Mouse (Mus musculus) adipocyte (in vitro differentiated cells): ENCODE results near the gene Klc3.
A peak's percentile ranks its signal among the peaks of the same experiment; 100 is the strongest.

Experiments used
- DNase-seq: peaks from one replicate; pipeline ENCODE4 v3.0.0-alpha.2; 2016; ENCODE audit warnings: low spot score

Gene Klc3

DNA sequence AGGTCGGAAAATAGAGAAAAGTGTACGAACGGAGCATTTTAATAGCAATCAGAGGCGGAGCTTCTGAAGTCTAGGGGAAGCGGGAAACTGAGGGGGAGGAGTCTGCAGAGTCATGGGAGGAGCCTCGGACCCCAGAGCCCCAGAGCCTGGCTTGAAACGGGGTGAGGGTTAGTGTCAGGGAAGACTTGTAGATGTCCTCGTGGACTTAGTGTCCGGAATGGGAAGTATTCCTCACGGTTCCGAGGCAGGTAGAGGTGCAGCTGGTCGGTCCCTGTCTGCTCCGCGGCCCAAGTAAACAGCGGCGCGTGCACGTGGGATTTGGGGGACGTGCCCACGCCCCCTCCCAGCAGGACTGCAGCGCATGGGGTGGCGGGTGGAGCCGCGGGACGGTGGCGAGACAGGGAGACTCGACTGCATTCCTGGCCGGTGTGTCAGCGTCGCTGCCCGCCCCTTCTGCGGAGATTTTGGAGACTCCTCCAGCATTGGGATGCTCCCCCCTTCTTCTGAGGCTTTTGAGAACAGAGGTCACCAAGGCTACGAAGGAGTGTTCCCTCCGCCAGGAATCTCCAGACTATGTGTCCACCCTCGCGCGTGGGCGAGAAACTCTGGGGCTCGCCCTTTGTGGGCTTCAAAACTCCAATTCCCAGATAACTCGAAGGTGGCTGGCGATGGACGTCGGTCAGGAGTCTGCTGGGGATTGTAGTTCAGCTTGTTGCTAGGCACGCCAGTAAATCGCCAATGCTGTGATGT lies 43.8 kb downstream of the Klc3 start:
- DNase-seq: peak; percentile 85

DNA sequence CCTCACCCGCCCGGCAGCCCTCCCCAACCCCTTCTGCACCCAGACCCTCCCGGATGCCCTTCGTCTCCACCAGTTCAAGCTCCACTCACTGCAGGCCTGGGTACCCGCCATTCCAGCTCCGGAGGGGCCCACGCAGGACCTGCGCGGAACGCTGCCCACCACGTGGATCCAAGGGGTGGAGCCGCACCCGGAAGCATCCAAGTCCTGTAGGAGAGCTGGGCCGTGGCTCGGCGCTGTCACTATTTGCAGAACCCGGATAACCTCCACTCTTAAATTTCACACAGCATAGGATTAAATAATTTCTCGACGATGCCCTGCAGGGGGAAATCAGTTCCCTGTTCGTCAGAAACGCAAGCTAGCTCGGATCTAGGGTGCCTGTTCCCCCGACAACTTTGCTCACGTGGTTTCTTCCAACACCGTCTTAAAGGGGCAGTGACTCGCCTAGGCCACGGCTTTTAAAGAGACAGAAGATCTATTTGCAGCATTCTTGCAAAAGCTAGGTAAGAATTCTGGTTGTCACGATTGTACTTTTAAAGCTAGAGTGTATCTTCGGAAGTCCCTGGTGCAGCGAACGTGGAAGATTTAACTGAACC lies 44.5 kb downstream of the Klc3 start, which contains the start of the genes Cd3eap and Ppp1r13l:
TSS of gene Cd3eap (minus strand) at position 185 of the 593 bp plus-strand sequence.
TSS of gene Ppp1r13l (plus strand) at position 451 of the 593 bp plus-strand sequence.
- peak; percentile 85 for DNase-seq

DNA sequence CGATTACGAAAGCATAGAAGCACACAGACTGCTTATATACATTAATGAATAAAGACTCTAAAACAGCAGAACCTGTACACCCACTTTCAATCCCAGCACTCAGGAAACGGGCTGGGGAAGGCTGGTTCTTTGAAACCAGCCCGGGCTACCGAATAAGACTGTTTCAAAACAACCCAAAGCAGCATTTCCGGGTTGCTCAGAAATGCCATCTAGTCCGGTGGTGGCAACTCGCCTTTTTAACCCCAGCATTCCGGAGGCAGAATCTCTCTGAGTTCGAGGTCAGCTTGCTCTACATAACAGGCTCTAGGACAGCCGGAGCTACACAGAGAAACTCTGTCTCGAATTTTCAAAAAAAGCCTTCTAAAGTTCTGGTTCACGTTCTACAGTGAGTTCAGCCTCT lies 45.3 kb downstream of the Klc3 start:
- peak; percentile 24 for DNase-seq

DNA sequence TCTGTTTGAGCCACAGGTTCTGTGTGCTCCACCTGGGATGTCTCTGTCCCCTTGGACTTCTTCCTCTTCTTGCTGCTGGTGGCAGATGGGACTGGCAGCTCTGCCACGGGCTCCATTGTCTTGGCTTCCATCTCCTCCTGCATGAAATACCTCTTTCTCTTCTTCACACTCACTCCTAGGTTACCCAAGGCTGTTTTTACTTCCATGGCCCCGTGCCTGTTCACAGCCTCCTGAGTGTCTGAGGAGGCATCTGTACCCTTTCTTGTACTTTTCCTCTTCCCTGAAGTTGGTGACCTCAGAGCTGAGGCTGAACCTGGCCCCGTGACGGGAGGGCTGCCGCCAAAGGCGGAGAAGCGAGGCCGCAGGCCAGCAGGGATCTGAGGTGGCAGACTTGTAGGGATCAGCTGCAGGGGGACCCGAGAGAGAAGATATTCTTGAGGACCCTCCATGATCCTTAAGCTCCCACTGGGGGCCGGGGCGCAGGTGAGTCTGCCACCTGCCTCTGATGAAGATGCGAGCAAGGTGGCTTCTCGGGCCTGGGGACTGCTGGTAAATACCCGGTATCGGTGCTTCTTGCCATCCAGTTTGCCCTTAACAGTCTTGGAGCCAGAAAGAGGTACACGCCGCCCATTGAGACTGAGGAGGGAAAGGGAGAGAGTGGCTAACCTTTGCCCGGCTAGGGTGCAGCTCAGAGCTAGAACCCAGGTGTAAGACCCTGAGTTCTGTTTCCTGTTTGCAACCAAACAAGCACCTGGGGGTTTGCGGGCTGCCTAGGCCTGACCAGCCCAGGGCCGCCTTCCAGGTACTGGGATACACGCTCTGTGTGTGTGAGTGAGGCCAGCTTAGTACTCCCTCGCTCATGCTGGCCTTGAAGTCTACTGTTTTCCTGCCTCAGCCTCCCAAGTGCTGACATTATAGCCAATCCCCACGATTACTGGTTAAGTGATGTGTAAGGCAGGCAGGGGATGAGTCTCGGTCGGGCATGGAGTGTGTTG lies 46.2 kb downstream of the Klc3 start:
- DNase-seq: no peak

DNA sequence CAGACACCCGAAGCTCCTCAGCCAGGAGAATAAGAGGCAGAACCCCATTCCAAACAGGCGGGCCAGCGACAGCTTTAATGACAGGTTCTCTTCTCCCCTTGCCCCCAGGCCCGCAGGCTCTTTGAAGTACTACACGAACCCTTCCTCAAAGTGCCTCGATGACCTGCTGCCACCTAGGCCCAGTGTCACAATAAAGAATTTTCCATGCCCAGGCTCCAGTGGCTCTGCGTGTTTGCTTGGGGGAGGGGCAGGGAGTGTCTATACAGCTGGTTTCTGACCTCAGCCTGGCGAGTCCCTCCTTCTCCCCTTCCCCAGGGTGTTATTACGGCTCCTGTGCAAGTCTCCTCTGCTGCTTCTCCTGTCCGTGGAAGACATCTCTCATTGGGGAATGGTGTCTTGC lies 47.6 kb downstream of the Klc3 start:
- no peak for DNase-seq

DNA sequence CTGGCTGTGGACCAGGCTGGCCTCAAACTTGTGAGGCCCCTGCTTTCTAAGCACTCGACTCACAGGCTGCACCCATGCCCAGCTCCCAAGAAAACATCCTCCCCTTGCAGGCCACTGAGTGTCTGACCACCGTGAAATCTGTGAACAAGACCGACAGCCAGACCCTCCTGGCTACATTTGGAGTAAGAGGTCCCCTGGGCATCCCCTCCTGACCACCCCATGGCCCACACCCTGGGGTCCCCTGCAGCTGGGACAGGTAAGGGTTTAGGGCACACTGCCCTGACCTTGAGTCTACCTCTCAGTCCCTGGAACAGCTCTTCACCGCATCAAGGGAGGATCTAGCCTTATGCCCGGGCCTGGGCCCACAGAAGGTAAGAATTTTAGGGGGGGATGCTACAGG lies 48.9 kb downstream of the Klc3 start:
- no peak for DNase-seq

DNA sequence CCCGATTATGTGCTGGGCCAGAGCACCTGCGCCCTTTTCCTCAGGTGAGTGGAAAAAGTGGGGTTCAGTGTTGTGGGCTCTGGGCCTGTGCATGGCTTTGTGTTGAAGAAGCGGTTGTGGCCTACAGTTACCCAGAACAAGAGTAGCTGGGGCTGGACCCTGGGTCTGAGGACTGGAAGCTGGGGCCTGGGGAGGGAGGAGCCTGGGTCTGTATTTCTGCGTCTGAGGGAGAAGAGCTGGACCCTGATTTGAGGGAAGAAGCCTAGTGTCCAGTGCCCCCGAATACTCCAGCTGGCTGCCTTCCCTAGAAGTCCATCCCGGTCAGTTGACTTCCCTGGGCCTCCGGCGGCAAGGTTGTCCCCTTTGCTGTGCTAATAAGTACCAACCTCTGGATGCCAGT lies 53.7 kb downstream of the Klc3 start:
- DNase-seq: no peak

DNA sequence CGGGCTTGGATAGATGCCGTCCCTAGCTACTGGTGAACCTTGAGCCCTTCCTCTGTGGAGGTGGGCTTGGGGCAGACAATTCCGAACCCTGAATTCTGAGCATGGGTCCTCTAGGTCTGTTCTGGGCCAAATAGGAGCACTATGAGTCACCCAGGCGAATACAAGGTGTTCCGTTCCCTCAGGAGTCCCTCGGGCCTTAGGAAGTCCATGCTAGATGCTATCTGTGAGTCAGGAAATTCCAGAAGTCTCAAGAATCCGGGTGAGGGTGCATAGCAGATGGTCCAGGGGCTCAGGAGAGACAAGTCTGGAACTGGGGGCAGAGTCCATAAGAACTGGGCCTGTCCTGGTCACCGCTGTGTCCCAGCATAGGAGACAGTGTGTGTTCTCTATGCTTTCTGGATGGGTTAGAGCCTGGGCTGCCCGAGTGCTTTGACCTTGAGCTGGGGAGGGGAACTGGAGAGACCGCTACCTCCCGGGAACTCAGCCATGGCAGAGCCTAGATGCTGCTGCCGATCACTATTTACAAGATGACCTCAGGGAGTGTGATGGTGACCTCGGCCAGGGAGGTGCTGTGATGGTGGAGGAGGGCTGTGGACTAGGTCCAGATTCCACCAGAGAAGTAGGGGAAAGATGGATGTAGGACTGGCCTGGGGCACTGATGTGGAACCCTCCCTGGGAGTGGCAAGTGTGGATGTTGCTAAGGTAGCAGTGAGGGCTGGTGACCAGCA lies 54.6 kb downstream of the Klc3 start:
- no peak for DNase-seq

DNA sequence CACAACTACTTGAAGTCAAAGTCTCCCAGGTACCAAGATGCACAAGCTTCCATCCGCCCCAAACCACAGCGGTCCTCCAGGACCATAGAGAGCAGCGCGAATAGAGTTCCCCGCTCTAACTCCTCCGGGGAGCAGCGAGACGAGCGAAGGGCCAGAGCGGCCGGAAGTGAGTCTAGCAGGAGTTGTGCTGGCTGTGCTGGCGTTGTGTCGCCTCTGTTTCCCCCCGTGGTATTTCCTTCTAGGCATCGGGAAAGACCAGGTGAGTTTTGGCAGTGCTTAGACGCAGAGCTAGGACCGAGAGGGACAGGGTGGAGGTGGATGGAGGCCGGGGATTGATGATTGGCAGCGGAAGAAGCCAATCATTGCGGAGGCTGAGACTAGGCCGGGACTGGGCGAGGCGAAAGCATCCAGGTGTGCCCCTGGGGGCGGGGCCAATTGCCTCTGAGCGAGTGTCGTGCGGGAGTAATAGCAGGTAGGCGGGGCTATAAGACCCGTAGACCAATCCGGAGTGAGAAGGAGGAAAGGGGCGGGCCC lies 58.9 kb downstream of the Klc3 start:
- peak; percentile 84 for DNase-seq
